Mouse (Mus musculus): ENCODE results near the gene Trpm2.

DNA sequence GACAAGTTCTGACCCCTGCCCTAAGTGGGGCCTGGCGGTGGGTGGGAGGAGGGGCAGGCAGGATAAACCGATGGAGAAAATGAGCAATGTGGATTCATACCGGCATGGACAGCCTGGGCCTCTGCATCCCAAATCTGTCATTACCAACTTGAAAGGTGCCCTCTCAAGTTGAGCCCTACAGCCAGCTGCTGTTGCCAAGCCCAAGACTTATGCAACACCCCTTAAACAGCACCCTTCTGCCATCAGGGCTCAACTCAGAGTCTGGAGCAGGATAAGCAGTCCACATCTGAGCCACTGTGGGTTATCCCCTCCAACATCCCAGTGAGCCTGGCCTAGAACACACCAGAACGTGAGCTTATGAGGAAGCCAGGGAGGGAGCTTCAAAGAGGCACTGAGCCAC lies 57.1 kb downstream of the Trpm2 start:
- no peak for TF ChIP-seq CTCF (IDR thresholded peaks at IDR 0.05; ENCODE audit: extremely low read depth, insufficient read depth, insufficient read length, insufficient replicate concordance)
- no peak for TF ChIP-seq POLR2A (IDR thresholded peaks at IDR 0.05; ENCODE audit: low read depth, low read length)

Measured in spleen, adult 2 months (tissue).